Mouse (Mus musculus) ovary, postnatal 36 days (tissue): Measurements from ENCODE around the gene Igsf23.
"Not testable (repeated sequence)": the region's sequence is repeated elsewhere in the genome, so short reads cannot be mapped to it uniquely, and the experiment has no call there.

Source experiments
- DNase-seq: peaks from one replicate; pipeline ENCODE4 v3.0.0; 2022; ENCODE audit warnings: low spot score, mixed read lengths

The Igsf23 gene

GRCm38 (mm10) chr7:19950589-19950988, at the start of gene Igsf23:
Gene Igsf23 (minus strand): TSS chr7:19950756.
- DNase-seq = no peak

GRCm38 (mm10) chr7:19996721-19997120, 46.2 kb upstream of the Igsf23 start:
- not testable (repeated sequence) for DNase-seq

GRCm38 (mm10) chr7:19991165-19991564, 40.6 kb upstream of the Igsf23 start, which contains the start of gene Nlrp9b:
Gene Nlrp9b (plus strand): TSS chr7:19991465.
- not testable (repeated sequence) for DNase-seq

DNA sequence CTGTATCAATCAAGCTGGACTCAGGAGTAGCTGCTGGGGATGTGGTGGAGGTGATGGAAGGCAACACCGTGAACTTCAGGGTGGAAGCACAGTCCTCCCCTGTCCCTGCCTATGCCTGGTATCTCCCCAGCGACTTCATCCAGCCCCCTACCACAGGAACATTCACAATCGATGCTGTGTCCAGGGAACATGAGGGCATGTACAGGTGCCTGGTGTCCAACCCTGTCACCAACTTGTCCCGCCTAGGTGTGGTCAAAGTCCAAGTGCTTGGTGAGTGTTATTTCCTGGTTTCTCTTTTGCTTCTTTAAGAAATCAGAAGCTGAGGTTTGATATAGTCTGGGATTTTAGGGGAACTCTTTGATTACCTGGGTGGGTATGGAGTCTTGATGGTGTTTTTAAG, 21.0 kb upstream of the Igsf23 start:
- no peak for DNase-seq

DNA sequence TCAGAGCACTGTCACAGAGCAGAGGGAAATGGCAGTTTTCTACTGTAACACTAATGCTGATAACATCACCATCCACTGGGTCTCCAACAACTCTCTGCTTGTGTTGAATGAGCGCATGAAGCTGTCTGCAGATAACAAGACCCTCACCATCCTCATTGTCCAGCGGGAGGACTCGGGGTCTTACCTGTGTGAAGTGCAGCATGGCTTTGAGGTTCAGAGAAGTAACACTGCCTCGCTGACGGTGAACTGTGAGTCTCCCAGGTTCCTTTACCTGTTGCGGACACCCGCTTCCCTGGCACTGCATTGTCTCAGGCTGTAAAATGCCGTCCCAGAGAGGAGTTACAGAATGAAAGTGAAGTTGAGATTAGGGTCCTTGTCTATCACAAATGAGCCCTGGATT, 19.6 kb upstream of the Igsf23 start:
- no peak for DNase-seq

DNA sequence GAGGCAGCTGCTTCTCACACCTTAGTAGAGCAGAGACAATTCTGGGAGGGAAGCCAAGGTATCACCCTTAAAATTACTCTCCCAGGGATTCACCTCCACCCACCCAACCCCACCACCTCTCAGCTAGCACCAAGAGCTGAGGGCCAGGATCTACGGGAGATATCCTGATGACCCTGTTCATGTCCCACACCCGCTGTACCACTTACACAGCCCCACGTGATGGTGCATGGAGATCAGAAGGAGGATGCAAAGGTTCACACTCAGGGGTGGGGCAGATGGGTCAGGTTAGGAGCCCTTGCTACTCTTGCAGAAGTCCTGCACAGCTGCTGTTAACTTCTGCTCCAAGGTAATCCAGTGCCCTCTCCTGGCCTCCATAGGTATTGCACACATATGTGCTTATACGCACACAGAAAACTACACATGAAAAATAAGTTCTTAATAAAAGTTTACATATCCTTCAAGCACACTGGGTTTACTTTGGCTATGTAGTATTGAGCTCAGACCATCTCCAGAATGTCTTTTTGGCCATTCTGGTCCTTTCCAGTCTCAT, 19.1 kb upstream of the Igsf23 start:
- DNase-seq = no peak

- no peak for DNase-seq
These were observed 18.6 kb upstream of the Igsf23 start for GRCm38 (mm10) chr7:19969106-19969505.

DNA sequence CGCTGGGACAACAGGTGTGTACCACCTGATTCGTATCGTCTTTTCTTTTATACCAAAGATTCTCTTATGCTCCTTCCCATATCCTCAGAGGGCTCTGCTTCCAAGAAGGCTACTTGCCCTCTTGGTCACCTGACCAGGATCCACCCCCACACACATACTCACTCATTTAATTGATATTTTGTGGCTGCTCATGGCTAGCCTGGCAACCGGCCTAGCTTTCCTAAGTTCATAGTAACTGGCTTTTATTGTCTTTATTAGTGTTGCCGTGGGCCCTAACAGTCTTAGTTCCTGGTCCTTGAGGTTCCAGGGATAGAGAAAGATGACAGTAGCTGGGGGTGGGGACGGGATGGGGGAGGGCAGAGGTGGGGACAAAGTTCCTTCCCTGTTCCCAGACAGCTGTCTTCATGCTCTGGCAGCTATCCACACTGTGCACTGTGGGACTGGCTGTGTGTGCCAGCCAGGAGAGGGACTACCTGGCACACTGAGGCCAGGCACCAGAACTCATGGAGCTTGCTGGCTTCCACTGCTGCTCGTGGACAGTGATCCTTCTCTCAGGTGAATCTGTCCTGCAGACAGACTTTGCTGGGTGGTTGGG, 14.5 kb upstream of the Igsf23 start, which contains the start of gene Ceacam20:
TSS of gene Ceacam20 (plus strand) at position 428 of the 595 bp plus-strand sequence.
- no peak for DNase-seq

DNA sequence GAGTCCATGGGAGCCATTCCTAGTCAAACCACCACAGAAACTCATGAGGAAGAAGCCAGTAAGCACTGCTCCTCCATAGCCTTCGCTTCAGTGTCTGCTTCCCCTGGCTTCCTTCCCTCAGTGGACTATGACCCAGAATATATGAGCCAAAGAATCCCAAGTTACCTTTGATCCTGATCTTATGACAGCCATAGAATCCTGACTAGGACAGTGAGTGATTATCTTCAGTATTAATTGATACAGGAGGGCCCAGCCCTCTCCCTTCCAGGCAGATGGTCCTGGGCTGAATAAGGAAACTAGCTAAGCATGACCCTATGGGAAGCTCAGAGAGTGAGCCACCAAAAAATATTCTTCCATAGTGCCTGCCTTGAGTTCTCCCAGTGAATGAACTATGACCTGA, 11.9 kb upstream of the Igsf23 start:
- no peak for DNase-seq

DNA sequence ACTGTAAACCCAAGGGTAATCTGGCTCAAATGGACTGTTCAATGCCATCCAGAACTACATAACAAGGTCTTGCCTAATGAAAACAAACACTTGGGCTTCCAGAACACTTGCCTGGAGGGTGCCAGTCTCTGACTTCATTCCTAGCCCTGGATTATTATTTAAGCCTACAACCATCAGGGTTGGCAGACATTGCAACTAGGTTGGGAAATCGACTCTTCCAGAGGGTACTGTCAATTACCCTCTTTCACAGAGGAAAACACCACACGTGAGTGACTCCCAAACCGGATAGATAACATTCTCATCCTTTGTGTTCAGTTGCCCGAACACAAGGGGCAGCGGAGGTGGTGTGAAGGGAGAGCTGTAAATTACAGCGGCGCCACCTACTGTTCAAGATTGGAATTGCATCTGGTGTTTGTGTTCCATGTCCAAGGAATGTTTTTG, 5.8 kb upstream of the Igsf23 start:
- DNase-seq = peak; percentile 77

- no peak for DNase-seq
These were observed 5.3 kb upstream of the Igsf23 start for GRCm38 (mm10) chr7:19955861-19956260.

DNA sequence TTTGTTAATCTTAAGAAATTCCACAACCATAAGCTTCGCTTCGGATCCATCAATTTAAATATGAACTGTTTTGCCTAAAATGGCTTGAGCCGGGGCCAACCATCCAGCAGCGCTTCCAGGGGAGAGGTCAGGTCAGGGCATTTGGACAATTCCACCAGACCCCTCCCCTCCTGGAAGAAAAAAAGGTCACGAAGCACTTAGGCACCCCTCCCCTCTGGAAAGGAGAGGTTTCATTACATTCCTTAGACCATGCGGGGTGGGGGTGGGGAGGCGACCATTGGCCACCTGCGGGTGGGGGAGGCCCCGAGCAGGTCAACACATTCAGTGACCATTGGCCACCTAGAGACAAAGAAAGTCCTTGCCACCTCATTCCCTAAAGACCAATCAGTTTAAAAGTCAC, 2.5 kb upstream of the Igsf23 start:
- no peak for DNase-seq

DNA sequence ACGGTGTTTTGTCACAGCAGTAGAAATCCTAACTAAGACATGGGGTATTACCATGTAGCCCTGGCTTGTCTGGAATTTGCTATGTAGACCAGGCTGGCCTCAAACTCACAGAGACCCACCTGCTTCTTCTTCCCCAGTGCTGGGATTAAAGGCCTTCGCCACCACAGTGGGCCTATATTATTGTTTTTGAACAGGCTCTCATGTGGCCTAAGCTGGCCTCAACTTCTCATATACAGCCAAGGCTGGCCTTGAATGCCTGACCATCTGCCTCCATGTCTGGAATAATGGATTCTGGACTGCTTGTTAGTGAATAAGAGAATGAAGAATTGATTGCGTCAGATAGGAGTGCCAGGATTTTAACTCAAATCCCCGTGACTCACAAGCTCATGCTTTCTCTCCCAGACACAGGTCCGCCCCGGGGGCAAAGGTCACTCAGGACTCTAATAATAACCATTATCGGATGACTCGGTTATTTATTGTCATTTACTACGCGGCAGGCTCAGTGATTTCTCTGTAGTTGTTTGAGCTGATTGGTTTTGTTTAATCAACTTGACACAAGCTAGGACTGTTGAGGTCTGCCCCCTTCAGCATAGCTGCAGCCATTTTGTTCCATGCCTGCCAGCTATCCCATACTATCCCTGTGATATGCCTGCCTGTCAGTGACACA, 1.9 kb upstream of the Igsf23 start:
- no peak for DNase-seq

GRCm38 (mm10) chr7:19949996-19950395, 560 bp downstream of the Igsf23 start:
- no peak for DNase-seq

DNA sequence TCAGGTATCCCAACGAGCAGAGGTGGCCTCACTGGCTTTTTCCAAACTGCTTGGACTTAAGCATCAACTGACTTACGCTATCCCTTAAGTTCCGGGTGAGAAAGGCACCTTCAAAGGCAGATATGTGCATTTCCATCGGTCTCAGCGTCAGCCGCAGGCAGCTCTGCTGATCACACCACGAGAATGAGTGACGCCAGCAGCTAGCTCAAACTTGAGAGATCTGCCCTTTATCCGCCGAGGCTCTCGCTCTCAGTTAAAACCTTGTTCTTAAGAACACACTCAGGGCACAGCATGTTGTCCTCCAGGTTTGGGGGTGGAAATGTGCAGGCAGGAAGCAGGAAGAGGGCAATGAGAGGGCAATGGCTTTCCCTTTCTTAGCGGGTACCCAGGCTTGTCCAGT, 1.6 kb downstream of the Igsf23 start:
- DNase-seq = no peak

- DNase-seq = no peak
These were observed 4.6 kb downstream of the Igsf23 start for GRCm38 (mm10) chr7:19945821-19946515.

GRCm38 (mm10) chr7:19945201-19945600, 5.4 kb downstream of the Igsf23 start:
- no peak for DNase-seq

DNA sequence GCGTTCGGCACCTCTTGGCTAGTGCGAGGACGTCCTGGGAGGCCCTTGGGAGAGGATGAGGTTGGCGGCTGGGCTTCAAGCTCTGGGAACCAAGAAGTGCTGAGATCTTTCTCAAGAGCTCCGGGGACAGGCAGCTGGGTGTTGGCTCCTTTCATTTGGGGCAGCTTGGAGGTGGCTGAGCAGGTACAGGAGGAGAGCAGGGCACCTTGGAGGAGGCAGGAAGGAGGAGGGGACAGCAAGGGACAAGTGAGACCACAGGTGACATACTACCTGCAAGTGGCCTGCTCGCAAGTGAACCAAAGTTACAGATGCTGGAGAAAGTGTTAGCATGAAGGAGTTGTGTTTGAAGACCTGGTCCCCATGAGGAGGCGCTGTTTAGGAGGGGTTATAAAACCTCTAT, 5.8 kb downstream of the Igsf23 start:
- DNase-seq = no peak

DNA sequence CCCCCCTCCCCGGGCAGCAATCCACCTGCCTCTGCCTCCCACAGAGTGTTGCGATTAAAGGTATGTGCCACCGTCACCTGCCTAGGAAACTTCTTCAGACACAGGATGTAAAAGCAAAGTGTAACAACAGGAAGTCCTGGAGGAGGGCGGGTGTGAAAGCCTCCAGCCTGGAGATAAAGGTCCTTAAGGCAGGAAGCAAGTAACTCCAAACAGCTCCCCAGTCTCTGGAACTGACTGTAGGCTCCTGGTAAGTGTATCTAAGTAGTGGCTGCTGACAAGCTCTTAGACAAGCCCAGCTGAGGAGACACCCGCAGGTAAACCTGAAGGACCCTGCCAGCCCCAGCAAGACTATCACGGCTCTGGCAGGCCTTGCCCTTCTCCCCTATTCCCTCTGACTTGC, 10.3 kb downstream of the Igsf23 start:
- DNase-seq = no peak

GRCm38 (mm10) chr7:19939555-19940235, 10.9 kb downstream of the Igsf23 start:
- DNase-seq = peak; percentile 79

GRCm38 (mm10) chr7:19937229-19937821, 13.2 kb downstream of the Igsf23 start:
- DNase-seq = no peak

GRCm38 (mm10) chr7:19935961-19936360, 14.6 kb downstream of the Igsf23 start:
- DNase-seq = no peak
